Mouse (Mus musculus) stomach, postnatal 0 days (tissue): ENCODE data around the gene Ano8.

ENCODE experiments used
- CTCF ChIP-seq: IDR thresholded peaks from 2 replicates; pipeline ENCODE4 v1.5.1; 2016; ENCODE audit warnings: antibody characterized with exemption, low read depth, mild to moderate bottlenecking, moderate library complexity
- EP300 ChIP-seq: optimal IDR thresholded peaks from 2 replicates; pipeline ENCODE3; 2016; ENCODE audit warnings: antibody characterized with exemption

GRCm38 (mm10) chr8:71486136-71486529 lies 370 bp upstream of the Ano8 start:
- TF ChIP-seq CTCF (no peak), EP300 (no peak)
